Mouse (Mus musculus) thymus, postnatal 36 days (tissue): ENCODE results near the gene Cblc.
"Not testable (repeated sequence)": the region's sequence is repeated elsewhere in the genome, so short reads cannot be mapped to it uniquely, and the experiment has no call there.

Experiments
- DNase-seq, 2 experiments: peaks; one replicate each; pipeline ENCODE4 v3.0.0; 2022; ENCODE audit warnings: mixed read lengths in 2 of 2

Cblc gene

DNA sequence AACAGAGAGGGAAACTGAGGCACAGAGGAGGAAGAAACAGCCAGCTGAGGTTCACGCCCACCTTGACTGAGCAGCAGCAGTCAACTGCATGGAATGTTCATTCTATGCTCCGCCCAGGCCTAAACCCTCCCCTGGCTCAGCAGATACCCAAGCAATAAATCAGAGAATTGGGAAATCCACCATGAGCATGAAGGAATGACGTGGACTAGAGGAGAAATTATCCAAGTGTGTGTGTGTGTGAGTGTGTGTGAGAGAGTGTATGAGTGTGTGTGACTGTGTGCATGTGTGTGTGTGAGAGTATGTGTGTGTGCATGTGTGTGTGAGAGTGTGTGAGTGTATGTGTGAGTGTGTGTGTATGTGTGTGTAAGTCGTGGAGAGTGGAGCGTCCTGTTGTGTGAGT lies 21.8 kb upstream of the Cblc start:
- DNase-seq: no peak

DNA sequence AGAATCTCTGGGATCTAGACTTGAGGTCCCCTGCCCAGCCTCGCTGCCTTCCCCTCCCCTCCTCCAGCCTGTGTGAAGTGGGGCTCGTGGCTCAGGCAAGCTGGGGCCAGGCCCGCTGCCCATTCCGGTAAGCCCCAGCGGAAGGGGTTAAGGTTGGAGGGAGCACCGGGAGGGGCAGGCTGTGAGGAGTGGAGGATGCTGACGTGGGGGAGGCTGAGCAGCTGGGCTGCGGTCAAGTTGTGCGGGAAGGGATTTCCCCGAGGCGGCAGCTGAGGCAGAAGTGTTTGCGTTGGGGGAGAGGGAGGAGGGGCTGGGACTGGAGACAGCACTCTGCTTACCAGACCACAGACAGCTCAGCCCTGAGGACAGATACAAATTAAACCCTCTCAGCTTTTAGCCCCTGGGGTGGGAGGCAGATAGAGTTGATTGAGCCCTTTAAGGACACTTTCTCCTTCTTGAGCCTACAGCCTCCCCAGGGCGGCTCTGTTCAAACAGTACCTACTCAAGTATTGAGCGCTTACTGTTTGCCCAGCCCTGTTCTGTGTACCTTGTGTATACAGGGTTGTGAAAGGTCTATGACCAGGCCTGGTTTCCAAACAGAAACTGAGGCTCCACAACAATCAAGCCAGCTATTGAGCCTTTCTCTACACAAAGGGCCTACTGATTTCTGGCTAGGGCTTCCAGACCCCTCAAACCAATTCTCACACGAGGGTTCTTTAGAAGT lies 20.9 kb upstream of the Cblc start:
- DNase-seq: peak; percentile 79 to 87

DNA sequence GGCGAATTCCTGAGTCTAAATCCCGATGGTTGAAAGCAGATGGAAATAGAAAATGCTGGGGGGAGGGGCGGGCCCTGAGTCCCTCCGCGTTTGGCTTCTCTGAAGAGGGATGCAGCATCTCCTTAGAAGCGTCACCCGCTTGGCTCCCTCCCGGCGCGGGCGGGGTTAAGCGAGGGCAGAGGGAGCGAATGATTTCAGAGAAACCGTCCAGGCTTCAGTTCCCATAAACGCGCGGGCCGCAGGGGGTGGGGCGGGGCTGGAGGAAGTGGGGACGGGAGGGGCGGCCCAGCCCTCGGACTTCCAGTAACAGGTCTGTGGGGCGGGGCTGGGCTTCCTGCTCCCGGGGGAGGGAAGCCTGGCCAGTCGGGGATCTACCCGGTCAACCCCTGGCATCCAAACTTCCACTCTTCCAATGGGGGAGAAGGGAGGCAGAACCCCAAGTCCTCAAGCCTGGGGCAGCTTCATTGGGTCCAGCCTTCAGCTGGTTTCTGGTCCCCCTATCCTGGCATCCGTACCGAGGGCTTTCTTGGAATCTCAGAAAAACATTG lies 19.7 kb upstream of the Cblc start:
- DNase-seq: peak; percentile 70 to 76

DNA sequence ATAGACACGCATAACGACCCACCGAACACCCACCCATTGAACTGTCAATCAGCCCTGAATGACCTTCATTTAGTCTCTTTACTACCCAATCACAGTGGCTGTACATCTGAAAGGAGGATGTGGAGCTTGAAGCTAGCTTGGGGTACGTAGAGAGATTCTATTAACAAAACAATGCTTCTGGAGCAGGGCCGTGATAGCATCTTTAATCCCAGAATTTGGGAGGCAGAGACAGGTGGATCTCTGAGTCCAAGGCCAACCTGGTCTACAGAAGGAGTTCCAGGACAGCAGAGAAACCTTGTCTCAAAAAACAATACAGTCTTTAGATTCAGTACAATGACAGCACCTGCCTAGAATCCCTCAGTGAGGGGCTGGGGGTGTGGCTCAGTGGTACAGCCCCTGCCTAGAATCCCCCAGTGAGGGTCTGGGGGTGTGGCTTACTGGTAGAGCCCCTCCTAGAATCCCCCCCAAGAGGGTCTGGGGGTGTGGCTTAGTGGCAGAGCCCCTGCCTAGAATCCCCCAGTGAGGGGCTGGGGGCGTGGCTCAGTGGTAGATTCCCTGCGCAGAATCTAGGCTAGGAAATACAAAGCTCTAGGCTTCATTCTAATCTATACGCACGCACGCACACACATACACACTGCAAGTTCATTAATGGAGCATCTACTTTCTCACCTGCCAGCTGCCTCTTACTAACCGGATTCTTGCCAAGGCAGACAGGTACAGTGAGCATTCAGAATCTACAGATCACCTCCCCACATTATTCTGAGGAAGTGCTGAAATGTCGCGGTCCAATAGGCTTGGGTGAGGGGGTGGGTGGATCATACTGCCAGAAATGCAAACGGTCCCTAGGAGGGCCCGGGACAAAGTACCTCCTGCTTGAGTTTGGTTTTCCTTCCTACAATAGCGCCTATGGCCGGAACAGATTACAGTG lies 19.0 kb upstream of the Cblc start:
- no peak for DNase-seq

DNA sequence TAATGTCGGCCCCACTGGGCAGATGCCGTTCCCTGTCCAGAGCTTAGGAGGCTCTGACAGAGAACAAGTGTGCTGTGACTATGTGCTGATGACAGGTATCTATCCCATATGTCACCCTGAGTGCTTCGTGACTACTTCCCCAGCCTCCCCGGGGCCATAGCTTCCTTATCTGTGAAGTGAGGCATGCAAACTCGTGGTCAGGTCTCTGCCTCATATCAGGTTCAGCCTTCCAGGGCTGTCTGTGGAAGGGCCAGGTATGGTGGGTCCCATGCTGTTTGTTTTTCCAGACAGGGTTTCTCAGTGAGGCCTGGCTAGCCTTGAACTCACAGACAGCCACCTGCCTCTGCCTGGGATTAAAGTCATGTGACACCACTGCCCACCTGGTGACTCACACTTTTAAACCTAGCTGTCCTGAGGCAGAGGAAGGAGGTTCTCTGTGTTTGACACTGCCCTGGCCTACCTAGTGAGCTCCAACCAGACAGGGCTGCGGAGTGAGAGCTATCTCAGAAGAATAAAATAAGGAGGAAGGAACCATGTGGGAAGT lies 17.0 kb upstream of the Cblc start:
- DNase-seq: no peak

DNA sequence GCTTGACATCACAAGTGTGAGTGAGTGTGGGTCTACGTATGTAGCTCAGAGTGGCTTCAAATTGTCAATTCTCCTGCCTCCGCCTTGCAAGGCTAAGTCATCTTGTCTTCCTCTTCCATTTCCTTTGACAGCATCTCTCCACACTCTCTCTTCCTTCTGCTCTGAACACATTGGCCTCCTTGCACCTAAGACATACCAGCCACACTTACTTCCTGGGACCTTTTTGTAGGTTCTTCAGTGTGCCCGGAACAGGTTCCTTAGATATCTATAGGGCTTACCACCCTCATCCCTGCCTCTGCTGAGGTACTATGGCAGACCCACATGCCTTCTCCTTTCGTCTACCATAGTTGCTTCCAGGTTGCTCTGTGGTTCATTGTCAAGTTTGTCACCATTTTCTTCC lies 16.6 kb upstream of the Cblc start:
- DNase-seq: no peak

DNA sequence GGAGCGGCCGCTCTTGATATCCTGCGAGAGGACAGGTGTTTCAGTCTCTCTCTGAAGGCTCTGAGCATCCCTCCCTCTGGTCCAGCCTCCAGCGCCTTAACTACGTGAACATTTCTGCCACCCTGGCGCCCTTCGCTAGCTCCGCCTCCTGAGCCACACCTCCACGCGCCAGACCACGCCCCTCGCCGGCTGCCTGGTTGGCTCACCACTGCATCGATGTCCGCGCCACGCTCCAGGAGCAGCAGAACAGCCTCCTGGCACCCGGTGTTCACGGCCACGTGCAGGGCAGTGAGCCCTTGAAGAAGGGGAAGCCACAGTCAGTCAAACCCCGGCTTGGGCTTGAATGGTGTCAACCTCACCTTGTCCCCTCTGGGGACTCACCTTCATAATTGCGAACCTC lies 14.5 kb upstream of the Cblc start:
- no peak for DNase-seq

DNA sequence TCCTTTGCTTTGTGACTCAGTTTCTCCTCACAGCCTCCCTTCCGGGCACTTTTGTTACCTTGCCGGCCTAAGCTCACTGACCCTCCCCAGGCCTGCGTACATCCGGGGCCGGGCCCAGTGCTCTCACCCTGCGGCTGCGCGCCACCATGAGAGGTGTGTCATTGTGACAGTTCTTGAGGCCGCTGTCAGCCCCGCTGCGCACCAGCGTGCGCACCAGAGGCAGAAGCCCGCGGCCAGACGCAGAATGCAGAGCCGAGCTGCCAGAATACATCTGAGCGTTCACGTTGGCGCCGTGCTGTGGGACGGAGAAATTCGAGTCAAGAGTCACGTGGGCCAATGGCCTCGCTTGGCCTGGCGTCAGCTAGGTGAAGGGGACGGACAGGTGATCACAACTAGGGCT lies 12.8 kb upstream of the Cblc start:
- no peak for DNase-seq

DNA sequence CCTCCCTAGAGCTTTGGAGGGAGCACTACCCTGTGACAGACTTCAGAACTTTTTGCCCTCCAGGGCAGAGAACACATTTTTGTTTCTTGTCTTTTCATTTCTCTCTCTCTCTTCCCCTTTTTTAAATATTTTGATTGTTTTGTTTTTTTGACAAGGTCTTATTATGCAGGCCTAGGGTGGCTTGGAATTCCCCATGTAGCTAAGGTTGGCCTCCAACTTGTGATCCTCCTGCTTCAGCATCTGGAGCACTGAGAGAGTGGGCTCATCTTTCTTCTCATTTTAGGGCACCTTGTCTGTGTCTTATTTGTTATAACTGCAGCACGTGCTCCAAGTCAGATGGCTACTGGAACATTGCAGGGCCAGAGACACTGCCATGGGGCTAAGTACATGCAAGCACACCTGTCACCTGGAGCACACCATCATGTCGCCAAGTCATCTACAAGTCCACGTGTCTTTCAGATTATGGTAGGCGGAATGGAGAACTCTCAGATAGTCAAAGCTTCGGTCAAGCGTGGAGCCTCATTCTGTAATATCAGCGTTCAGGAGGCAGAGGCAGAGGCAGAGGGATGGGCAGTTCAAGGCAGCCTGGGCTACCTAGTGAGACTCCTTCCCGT lies 9.9 kb upstream of the Cblc start:
- DNase-seq: no peak

DNA sequence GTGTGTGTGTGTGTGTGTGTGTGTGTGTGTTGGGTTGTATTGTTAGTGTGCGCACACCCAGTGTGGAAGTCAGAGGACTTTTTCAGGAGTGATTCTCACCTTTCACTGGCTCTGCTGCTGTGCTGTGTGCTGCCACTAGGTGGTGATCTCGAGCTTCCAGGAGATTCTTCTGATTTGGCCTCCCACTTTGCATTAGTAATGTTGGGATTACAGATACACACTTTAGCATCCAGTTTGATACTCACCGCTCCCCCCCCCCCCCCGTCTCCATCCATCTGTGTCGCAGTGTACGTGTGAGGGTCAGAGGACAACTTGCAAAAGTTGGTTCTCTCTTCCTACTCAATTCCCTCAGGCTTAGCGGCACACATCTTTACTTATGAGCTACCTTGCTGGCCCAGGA lies 6.4 kb upstream of the Cblc start:
- DNase-seq: peak; percentile 71 to 78

DNA sequence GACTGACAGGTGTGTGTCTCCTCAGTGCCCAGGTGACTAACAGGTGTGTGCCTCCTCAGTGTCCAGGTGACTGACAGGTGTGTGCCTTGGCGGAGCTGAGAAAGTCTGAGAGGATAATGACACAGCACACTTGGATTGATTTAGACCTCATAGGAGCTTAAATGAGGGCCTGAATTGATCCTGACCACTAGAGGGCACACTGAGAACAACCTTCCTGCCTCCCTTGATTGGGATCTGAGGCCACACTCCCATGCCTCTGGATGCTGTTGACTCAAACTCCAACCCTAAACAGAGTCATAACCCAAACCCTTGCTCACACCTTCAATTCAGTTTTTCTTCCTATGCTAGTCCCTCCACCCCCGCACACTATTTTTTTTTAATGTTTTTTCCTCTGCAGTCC lies 4.2 kb upstream of the Cblc start:
- no peak for DNase-seq

DNA sequence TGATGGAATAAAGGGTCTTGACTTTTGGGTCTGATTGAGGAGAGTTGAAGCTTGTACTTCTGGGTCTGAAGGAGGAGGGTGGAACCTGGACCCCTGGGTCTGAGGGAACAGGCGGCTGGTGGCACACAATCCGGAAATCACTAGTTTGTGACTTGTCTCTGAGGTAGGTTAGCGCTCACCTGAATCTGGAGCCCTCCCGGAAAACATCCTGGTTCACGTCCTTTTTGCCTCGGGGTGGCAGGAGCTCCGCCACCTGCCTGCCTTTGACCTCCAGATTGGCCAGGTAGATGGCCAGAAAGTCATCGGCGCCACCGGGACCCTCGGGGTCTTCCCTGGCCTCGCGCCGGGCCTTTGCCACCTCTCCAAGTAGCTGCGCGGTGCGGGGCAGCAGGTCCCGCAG lies 355 bp downstream of the Cblc start:
- no peak for DNase-seq

DNA sequence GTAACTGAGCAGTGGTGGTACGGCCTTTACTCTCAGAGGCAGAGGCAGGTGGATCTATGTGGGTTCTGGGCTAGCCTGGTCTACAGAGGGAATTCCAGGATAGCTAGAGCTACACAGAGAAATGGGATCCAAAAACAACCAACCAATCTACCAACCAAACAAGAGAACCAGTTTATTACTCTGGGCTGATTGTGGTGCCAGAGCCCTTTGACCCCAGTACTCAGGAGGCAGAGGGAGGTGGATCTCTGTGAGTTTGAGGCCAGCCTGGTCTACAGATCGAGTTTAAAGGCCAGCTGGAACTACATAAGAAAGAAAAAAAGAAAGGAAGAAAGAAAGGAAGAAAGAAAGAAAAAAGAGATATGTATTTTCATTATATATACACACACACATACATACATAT lies 1.4 kb downstream of the Cblc start:
- DNase-seq: no peak

DNA sequence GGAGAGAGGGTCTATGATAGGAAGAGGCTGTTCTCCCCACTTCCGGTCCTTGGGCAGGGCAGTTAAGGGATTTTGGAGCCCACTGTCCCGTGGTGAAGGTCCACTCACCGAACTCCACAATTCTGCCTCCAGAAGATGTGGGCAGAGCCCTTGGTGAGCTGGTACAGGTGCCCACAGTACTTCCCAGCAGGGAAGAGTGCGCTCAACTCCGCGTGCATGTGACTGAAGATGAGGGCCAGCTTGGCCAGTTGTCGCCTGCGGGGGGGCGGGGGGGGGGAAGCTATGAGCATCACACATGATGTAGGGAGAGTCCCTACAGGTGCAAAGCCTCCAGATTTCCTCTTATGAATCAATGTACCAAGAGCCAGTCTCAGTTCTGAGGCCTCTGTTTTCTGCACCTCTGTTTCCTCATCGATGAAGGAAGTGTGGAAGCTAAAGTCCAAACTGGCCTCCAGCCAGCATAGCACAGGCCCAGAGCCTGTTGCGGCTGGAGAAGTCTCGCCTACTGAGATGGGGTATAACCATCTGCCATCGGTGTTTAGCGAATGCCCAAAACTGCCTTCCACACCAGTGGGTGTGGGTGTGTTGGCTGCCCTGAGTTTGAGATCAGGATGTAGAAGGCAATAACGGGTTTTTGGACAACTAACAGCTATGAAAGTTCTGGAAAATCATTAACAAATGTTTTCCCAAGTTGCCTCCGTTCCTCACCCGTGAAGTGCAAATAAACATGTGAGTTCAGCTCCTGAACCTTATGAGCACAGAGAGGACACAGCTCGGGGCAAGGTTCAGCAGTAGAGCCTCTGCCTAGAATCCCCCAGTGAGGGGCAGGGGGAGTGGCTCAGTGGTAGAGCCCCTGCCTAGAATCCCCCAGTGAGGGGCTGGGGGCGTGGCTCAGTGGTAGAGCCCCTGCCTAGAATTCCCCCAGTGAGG lies 3.6 kb downstream of the Cblc start:
- no peak for DNase-seq

DNA sequence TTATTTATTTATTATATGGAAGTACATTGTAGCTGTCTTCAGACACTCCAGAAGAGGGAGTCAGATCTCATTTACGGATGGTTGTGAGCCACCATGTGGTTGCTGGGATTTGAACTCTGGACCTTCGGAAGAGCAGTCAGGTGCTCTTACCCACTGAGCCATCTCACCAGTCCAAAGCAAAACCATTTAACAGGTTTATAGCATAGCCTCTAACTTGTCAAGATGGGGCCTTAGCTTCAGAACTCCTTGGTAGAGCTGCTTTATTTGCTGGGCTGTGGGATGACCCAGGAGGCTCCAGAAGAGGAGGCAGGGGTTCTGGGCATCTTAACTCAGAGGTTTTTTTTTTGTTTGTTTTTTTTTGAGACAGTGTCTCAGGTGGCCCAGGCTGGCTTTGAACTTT lies 5.1 kb downstream of the Cblc start:
- not testable (repeated sequence) for DNase-seq

DNA sequence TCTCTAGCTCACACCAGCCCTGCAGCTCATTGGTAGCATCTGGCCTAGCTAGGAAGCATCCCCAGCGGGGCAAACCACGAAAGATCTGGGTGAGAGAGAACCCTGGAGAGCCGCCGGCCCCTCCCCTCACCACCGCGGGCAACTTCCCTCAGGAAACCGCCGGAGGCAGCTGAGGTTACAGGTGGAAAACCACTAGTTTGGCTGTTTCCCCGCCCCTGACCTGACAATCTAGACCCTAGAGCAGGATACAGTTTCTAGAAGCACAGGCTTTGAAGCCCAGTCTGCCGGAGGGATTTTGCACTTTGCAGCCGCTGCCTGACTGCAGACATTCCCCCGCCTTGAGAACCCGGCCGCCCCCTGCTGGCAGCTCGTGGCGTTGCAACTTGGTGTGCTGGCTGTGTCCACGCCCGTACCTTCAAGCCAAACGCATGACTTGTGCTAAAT lies 6.7 kb downstream of the Cblc start:
- DNase-seq: peak; percentile 90

DNA sequence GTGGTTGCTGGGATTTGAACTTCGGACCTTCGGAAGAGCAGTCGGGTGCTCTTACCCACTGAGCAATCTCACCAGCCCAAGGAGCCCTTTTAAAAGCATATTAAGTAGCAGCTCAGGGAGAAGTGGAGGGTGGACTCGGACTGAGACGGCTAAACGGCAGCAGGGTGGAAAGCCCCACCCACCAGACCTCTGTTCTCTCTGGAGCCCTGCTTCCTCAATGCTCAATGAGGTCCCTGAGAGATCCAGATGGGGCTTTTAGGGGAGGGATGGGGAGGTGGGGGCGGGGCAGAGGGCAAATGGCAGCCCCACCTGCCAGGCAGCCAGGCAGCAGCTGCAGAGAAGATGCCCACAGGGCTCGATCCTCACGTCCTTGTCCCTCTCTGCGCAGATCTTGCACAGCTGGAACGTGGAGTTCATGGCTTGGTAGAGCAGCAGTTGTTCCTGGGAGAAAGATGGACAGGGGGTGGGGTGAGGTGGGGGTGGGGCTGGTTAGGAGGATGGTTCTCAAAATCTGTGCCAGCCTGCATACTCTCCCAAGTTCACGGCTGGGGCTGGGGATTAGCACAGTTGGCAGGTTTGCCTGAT lies 10.6 kb downstream of the Cblc start:
- no peak for DNase-seq

DNA sequence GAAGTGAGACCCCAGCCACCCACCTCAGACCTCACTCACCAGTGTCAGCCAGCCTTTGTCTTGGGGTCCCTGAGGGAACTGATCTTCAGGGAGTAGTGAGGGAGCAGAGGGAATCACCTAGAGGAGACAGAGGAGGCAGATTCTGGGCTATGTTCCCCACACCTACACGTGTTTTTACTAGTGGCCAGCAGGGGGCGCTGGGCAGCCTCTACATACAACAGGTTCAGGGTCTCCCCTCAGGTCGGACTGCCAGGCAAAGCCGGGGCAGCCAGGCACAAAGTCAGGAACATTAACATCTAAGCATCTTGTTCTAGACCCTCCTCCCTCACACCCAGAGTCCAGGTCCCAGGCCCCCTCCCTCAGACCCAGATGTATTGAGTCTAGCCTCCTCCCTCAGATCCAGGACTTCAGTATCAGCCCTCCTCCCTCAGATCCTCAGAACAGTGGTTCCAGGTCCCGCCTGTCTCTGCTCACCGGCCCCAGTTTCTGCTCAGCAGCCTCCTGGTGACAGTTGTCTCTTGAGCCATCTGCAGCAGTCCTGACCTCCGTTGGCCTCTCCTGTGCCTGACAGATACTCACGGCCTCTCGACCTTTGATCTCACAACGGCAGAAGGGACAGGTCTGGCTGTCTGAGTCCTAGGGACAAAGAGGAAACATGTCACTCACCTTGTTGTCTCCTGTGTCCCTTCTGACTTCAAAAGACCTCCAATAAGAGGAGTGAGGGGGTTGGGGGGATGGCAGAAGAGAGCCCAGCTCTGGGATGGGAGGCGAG lies 11.7 kb downstream of the Cblc start:
- DNase-seq: peak in 1 of 2 experiments; percentile 30

DNA sequence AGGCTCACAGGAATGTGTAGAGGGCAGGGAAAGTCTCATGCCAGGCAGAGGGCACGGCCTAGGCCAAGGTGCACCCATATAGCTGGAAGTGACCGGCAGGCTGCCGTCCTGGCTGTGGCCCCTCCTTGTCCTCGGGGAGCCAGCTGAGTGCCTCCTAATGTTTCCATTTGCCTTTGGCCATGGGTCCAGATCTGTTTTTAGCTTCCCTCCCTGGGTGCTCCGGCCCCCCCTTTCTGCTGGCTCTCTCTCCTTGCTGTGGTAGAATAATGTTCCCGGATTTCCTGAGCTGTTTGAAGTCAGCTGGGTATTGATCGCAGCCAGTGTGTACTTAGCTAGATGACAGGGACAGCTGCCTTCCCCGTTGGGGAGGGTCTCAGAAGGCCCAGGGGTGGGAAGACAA lies 13.0 kb downstream of the Cblc start:
- DNase-seq: no peak

DNA sequence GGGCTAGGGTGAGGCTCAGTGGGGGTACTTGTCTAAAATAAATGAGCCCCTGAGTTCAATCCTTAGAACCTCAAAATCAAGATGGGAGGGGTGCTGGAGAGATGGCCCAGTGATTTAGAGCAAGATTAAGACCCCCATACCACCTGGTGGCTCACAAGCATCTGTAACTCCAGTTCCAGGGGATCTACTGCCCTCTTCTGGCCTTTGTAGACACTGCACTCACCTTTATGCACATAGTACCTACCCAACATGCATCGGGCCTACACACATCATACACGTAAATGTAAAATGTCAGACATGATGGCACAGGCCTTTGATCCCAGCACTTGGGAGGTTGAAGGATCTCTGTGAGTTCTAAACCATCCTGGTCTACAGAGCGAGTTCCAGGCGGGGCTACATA lies 14.0 kb downstream of the Cblc start:
- no peak for DNase-seq

DNA sequence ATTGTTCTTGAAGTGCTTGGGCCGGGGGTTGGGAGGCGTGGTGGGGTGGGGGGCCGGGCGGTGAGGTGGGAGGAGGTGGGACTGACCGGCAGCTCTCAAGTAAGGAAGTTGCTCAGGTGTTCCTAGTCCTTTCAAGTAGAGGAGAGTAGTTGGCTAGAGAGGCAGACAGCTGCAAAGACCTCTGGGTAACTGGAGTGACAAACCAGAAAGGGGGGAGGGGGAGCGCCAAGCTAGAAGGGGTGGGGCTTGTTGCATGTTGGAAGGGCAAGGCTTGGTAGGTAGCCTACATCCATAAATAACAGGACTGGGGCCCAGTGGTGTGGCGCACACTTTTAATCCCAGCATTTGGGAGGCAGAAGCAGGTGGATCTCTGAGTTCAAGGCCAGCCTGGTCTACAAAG lies 14.9 kb downstream of the Cblc start:
- DNase-seq: no peak
